Mouse (Mus musculus) E14TG2a.4 (cell line): Measurements from ENCODE around the gene 2210408I21Rik.

Experiments
- H3K27me3 ChIP-seq: 2 replicates; pipeline ENCODE4 v1.6.1; 2014; ENCODE audit warnings: low read length, control low read depth; ENCODE audit not compliant: insufficient read depth
- H3K36me3 ChIP-seq: 2 replicates; pipeline ENCODE4 v1.6.1; 2014; ENCODE audit warnings: low read length, control low read depth; ENCODE audit not compliant: insufficient read depth
- H3K4me1 ChIP-seq: replicated peaks from 2 replicates; pipeline ENCODE4 v1.6.1; 2014; ENCODE audit warnings: low read depth, low read length, control low read depth
- H3K4me3 ChIP-seq: replicated peaks from 2 replicates; pipeline ENCODE4 v1.5.1; 2014; ENCODE audit warnings: mild to moderate bottlenecking, low read length
- H3K9me3 ChIP-seq: 2 replicates; pipeline ENCODE4 v1.6.1; 2014; ENCODE audit warnings: low read length, control low read depth
- CTCF ChIP-seq: conservative IDR thresholded peaks from 2 replicates; pipeline ENCODE4 v1.5.1; 2014; ENCODE audit warnings: low read length
- NANOG ChIP-seq: IDR thresholded peaks from 2 replicates; pipeline ENCODE4 v1.6.1; 2014; ENCODE audit warnings: borderline replicate concordance, low read length, mixed read lengths
- POU5F1 ChIP-seq: IDR thresholded peaks from 2 replicates; pipeline ENCODE4 v1.6.1; 2014; ENCODE audit warnings: low read length, borderline replicate concordance

Gene 2210408I21Rik

GRCm38 (mm10) chr13:77262715-77263338 lies 127.5 kb downstream of the 2210408I21Rik start:
- Histone ChIP-seq H3K9me3 (no peaks in the 10 kb centered on the region), H3K27me3 (no peaks in the 10 kb centered on the region), H3K36me3 (no peaks in the 10 kb centered on the region), H3K4me1 (no peaks in the 10 kb centered on the region), H3K4me3 (no peak overlapping the region)
- no peak for TF ChIP-seq NANOG
- no peak for TF ChIP-seq CTCF
- TF ChIP-seq POU5F1, result no peak

- Histone ChIP-seq H3K4me3 (no peak overlapping the region), H3K36me3 (no peaks in the 10 kb centered on the region), H3K27me3 (no peaks in the 10 kb centered on the region), H3K9me3 (no peaks in the 10 kb centered on the region), H3K4me1 (no peaks in the 10 kb centered on the region)
- TF ChIP-seq POU5F1 (no peak), NANOG (no peak), CTCF (no peak)
These were observed 128.2 kb downstream of the 2210408I21Rik start for GRCm38 (mm10) chr13:77263400-77264179.

- Histone ChIP-seq H3K4me1 (no peaks in the 10 kb centered on the region), H3K9me3 (no peaks in the 10 kb centered on the region), H3K4me3 (no peak overlapping the region), H3K36me3 (no peaks in the 10 kb centered on the region), H3K27me3 (no peaks in the 10 kb centered on the region)
- TF ChIP-seq POU5F1 (no peak), CTCF (no peak), NANOG (no peak)
These were observed 129.1 kb downstream of the 2210408I21Rik start for GRCm38 (mm10) chr13:77264481-77264880.

- no peaks in the 10 kb centered on the region for H3K36me3 ChIP-seq
- H3K9me3 ChIP-seq, result no peaks in the 10 kb centered on the region
- H3K27me3 ChIP-seq, result no peaks in the 10 kb centered on the region
- no peak overlapping the region for H3K4me3 ChIP-seq
- H3K4me1 ChIP-seq, result no peaks in the 10 kb centered on the region
- no peak for TF ChIP-seq POU5F1
- no peak for TF ChIP-seq CTCF
- TF ChIP-seq NANOG, result no peak
These were observed 139.9 kb downstream of the 2210408I21Rik start for GRCm38 (mm10) chr13:77275172-77275747.

GRCm38 (mm10) chr13:77278659-77279413 lies 143.5 kb downstream of the 2210408I21Rik start:
- no peak overlapping the region for H3K4me3 ChIP-seq
- TF ChIP-seq NANOG (no peak), POU5F1 (no peak), CTCF (no peak)

GRCm38 (mm10) chr13:77295519-77295918 lies 160.2 kb downstream of the 2210408I21Rik start:
- H3K27me3 ChIP-seq, result no peaks in the 10 kb centered on the region
- no peak overlapping the region for H3K4me3 ChIP-seq
- TF ChIP-seq POU5F1 (no peak), CTCF (no peak), NANOG (no peak)
- H3K4me1 ChIP-seq, result no peaks in the 10 kb centered on the region
- H3K9me3 ChIP-seq, result no peaks in the 10 kb centered on the region
- H3K36me3 ChIP-seq, result no peaks in the 10 kb centered on the region

More at GRCm38 (mm10) chr13:77278659-77279413, 143.5 kb downstream of the 2210408I21Rik start:
- no peaks in the 10 kb centered on the region for H3K36me3 ChIP-seq
- H3K27me3 ChIP-seq, result no peaks in the 10 kb centered on the region
- no peaks in the 10 kb centered on the region for H3K4me1 ChIP-seq
- H3K9me3 ChIP-seq, result no peaks in the 10 kb centered on the region

GRCm38 (mm10) chr13:77324101-77324500 lies 188.8 kb downstream of the 2210408I21Rik start:
- Histone ChIP-seq H3K4me1 (no peaks in the 10 kb centered on the region), H3K4me3 (no peak overlapping the region), H3K27me3 (no peaks in the 10 kb centered on the region), H3K36me3 (no peaks in the 10 kb centered on the region), H3K9me3 (no peaks in the 10 kb centered on the region)
- TF ChIP-seq CTCF, result no peak
- no peak for TF ChIP-seq NANOG
- TF ChIP-seq POU5F1, result no peak

- TF ChIP-seq POU5F1, result no peak
- no peak for TF ChIP-seq NANOG
- no peak for TF ChIP-seq CTCF
- Histone ChIP-seq H3K36me3 (no peaks in the 10 kb centered on the region), H3K27me3 (no peaks in the 10 kb centered on the region), H3K9me3 (no peaks in the 10 kb centered on the region), H3K4me1 (no peaks in the 10 kb centered on the region), H3K4me3 (no peak overlapping the region)
These were observed 191.0 kb downstream of the 2210408I21Rik start for GRCm38 (mm10) chr13:77326174-77326959.
